Mouse (Mus musculus) limb, embryonic 11.5 days (tissue): ENCODE results near the gene Mcam. TPM values are rescaled to one million over a fixed set of nuclear protein-coding genes. Genes with fewer than 3 reads are reported as not detected.
A peak's percentile ranks its signal among the peaks of the same experiment; 100 is the strongest.

ENCODE experiments used
- ATAC-seq: fragments of 200-750 bp; cut with Nextera tagmentation; 2 replicates; pipeline ENCODE4 v1.8.0; 2017; ENCODE audit warnings: low read depth; ENCODE audit not compliant: insufficient number of reproducible peaks, low FRiP score, low TSS enrichment
- DNase-seq: peaks from one replicate; pipeline ENCODE4 v3.0.0-alpha.2; 2015; ENCODE audit warnings: low spot score
- H3K27ac ChIP-seq: fragments of 300-500 bp; sonication (generic); replicated peaks from 2 replicates; pipeline ENCODE4 v1.5.1; 2014; ENCODE audit warnings: low read depth, mild to moderate bottlenecking, low read length
- H3K27me3 ChIP-seq: fragments of 300-500 bp; sonication (generic); 2 replicates; pipeline ENCODE4 v1.6.1; 2014; ENCODE audit warnings: mild to moderate bottlenecking, low read length, mixed read lengths; ENCODE audit not compliant: control insufficient read depth, insufficient read depth
- H3K36me3 ChIP-seq: fragments of 300-500 bp; sonication (generic); 2 replicates; pipeline ENCODE4 v1.6.1; 2014; ENCODE audit warnings: mild to moderate bottlenecking, low read length, moderate library complexity, mixed read lengths; ENCODE audit not compliant: control insufficient read depth, insufficient read depth
- H3K4me1 ChIP-seq: fragments of 300-500 bp; sonication (generic); 2 replicates; pipeline ENCODE4 v1.6.1; 2014; ENCODE audit warnings: low read length, mixed read lengths; ENCODE audit not compliant: control insufficient read depth, insufficient read depth
- H3K4me2 ChIP-seq: fragments of 300-500 bp; sonication (generic); 2 replicates; pipeline ENCODE4 v1.6.1; 2014; ENCODE audit warnings: low read depth, mild to moderate bottlenecking, moderate library complexity; ENCODE audit not compliant: severe bottlenecking
- H3K4me3 ChIP-seq: fragments of 300-500 bp; sonication (generic); 2 replicates; pipeline ENCODE4 v1.5.1; 2014; ENCODE audit warnings: low read depth, low read length
- H3K9ac ChIP-seq: fragments of 300-500 bp; sonication (generic); 2 replicates; pipeline ENCODE4 v1.6.1; 2014; ENCODE audit warnings: mild to moderate bottlenecking, low read length
- H3K9me3 ChIP-seq: fragments of 300-500 bp; sonication (generic); 2 replicates; pipeline ENCODE4 v1.6.1; 2016; ENCODE audit warnings: low read length; ENCODE audit not compliant: control insufficient read depth
- WGBS: fragments of 180-500 bp; shearing (Covaris S2); extraction: QIAGEN DNeasy Blood & Tissue Kit; methylation state at CpG from one replicate; pipeline ENCODE4 v1.1.7; 2014; 5-methylcytosine and 5-hydroxymethylcytosine counted together
- polyA plus RNA-seq: library from polyadenylated mRNA; unstranded; fragments of >200 nt; fragmentation: Nextera tagmentation; extraction: Ambion mirVana; gene quantifications from 2 replicates; pipeline ENCODE4 v1.2.1, GENCODE M21; 2014

Gene Mcam
- polyA plus RNA-seq, 1 experiment from 2014 or later: 12.7 TPM

GRCm38 (mm10) chr9:44093612-44094503 is 40.4 kb upstream of the Mcam start:
- 38% methylated on average over 24 of the region's 24 CpGs for WGBS
- Histone ChIP-seq H3K4me3 (no peak overlapping the region), H3K9ac (no peak overlapping the region), H3K9me3 (no peaks in the 10 kb centered on the region), H3K36me3 (peaks cover 2% of the 10 kb centered on the region; the same call in 1 of the 2 replicates), H3K27ac (no peak overlapping the region), H3K4me1 (no peaks in the 10 kb centered on the region), H3K4me2 (no peak overlapping the region), H3K27me3 (peaks cover 2% of the 10 kb centered on the region; the same call in 1 of the 2 replicates)
- DNase-seq (peak; percentile 86), ATAC-seq (no peak)

GRCm38 (mm10) chr9:44094737-44095136 is 39.5 kb upstream of the Mcam start:
- H3K4me2 ChIP-seq: no peak overlapping the region
- no peaks in the 10 kb centered on the region for H3K27me3 ChIP-seq
- H3K9ac ChIP-seq: no peak overlapping the region
- H3K27ac ChIP-seq: no peak overlapping the region
- H3K36me3 ChIP-seq: peaks cover 2% of the 10 kb centered on the region; the same call in 1 of the 2 replicates
- H3K9me3 ChIP-seq: no peaks in the 10 kb centered on the region
- 78% methylated on average over 3 of the region's 3 CpGs for WGBS
- no peak for ATAC-seq
- no peak overlapping the region for H3K4me3 ChIP-seq
- H3K4me1 ChIP-seq: no peaks in the 10 kb centered on the region
- no peak for DNase-seq

DNA sequence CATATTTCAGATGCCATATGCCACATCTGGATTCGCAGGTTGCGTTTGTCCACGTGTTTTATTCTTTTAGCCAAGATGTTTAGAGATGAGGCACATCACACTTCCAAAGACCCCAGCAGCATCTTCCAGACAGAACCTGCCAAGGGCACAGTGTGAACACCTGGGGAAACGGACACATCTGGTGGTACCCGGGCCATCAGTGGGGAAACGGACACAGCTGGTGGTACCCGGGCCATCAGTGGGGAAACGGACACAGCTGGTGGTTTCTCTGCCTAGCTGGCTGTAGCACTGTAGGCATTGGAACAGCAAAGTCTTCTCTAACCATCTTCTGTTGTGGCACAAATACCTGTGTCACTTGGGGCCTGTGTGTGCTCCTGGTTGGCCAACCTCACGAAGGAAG is 38.5 kb upstream of the Mcam start:
- H3K9me3 ChIP-seq: no peaks in the 10 kb centered on the region
- H3K9ac ChIP-seq: no peak overlapping the region
- WGBS: 88% methylated on average over 9 of the region's 9 CpGs
- H3K27me3 ChIP-seq: no peaks in the 10 kb centered on the region
- H3K36me3 ChIP-seq: peaks cover 4% of the 10 kb centered on the region; the same call in 1 of the 2 replicates
- ATAC-seq (no peak), DNase-seq (no peak)
- no peak overlapping the region for H3K4me3 ChIP-seq
- H3K4me1 ChIP-seq: no peaks in the 10 kb centered on the region
- H3K27ac ChIP-seq: no peak overlapping the region
- H3K4me2 ChIP-seq: no peak overlapping the region

GRCm38 (mm10) chr9:44096536-44096935 is 37.7 kb upstream of the Mcam start:
- Histone ChIP-seq H3K9me3 (no peaks in the 10 kb centered on the region), H3K27me3 (no peaks in the 10 kb centered on the region), H3K27ac (no peak overlapping the region), H3K4me1 (peaks cover 2% of the 10 kb centered on the region; the same call in 1 of the 2 replicates), H3K4me3 (no peak overlapping the region), H3K36me3 (peaks cover 4% of the 10 kb centered on the region; the same call in 1 of the 2 replicates), H3K9ac (no peak overlapping the region), H3K4me2 (no peak overlapping the region)
- 33% methylated on average over 9 of the region's 9 CpGs for WGBS
- DNase-seq (no peak), ATAC-seq (no peak)

DNA sequence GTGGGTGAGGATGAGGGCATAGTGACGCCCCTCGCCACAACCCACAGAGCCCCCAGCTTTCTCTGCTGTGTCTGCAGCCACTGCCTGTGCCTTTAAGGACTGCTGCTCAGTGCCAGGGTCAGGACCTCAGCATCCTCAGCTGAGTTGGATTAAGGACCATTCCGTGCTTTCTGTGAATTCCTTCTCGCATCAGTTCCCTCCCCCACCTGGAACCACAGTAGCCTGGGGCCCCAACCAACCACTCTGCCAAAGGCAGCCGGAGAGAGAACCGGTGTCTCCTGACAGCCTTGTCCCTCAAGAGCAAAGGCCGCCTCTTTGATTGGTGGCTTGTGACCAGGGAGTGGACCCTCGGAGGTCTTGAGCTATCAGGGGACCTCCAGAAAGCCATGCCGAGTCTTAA is 32.8 kb upstream of the Mcam start, which contains the start of gene Mfrp:
Mfrp (plus strand) TSS at position 240 of the 400 bp plus-strand sequence.
- no peak within 1 kb of the TSS; the same call in 1 of the 2 replicates for H3K9ac ChIP-seq
- ATAC-seq: no peak
- no peaks in the 10 kb centered on the region for H3K9me3 ChIP-seq
- no peak within 1 kb of the TSS for H3K4me3 ChIP-seq
- DNase-seq: no peak
- no peaks in the 10 kb centered on the region for H3K27me3 ChIP-seq
- 58% methylated on average over 9 of the region's 9 CpGs for WGBS
- no peak within 1 kb of the TSS for H3K4me2 ChIP-seq
- peaks cover 4% of the 10 kb centered on the region; the same call in 1 of the 2 replicates for H3K36me3 ChIP-seq
- no peak within 1 kb of the TSS for H3K27ac ChIP-seq
- H3K4me1 ChIP-seq: peaks cover 7% of the 10 kb centered on the region

DNA sequence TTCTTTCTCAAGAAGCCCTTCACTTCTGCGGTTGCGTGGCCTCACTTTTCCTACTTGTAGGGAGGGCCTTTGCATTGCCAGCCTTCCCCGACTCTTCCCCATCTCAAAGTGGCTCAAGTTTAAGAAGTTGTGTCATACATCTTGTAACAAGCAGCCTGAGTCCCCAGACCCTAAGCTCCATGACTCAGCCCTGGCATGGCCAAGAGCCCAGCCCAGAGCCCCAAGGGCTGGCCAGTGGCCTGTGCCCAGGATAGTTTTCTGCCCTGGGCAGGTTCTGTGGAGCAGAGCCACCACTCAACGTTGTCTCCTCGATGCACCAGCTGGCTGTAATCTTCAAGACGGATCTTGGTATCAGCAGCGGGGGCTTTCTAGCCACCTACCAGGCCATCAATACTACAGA is 29.4 kb upstream of the Mcam start:
- H3K9me3 ChIP-seq: no peaks in the 10 kb centered on the region
- H3K27ac ChIP-seq: no peak overlapping the region
- H3K4me2 ChIP-seq: no peak overlapping the region
- peaks cover 11% of the 10 kb centered on the region; the same call in 1 of the 2 replicates for H3K36me3 ChIP-seq
- ATAC-seq: no peak
- no peak overlapping the region for H3K4me3 ChIP-seq
- no peak overlapping the region for H3K9ac ChIP-seq
- 96% methylated on average over 7 of the region's 7 CpGs for WGBS
- DNase-seq: no peak
- H3K4me1 ChIP-seq: peaks cover 32% of the 10 kb centered on the region
- H3K27me3 ChIP-seq: no peaks in the 10 kb centered on the region

DNA sequence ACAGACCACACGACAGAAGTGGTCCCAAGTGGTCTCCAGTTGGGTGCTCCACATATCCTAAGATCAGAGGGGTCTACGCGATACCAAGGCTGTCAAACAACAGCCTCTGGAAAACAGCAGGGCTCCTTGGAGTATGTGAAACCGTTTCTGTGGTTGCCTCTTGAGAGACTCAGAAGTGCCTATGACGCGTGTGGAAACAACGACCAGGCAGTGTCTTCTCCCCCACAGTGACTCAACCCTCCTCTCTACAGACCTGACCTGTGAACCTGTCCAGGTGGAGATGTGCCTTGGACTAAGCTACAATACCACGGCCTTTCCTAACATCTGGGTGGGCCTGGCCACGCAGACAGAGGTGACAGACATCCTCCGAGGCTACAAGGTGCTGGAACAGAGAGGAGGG is 28.5 kb upstream of the Mcam start:
- Histone ChIP-seq H3K36me3 (peaks cover 10% of the 10 kb centered on the region; the same call in 1 of the 2 replicates), H3K9me3 (no peaks in the 10 kb centered on the region), H3K27me3 (no peaks in the 10 kb centered on the region), H3K4me2 (no peak overlapping the region), H3K4me1 (peaks cover 40% of the 10 kb centered on the region), H3K9ac (no peak overlapping the region), H3K4me3 (no peak overlapping the region), H3K27ac (no peak overlapping the region)
- no peak for ATAC-seq
- 88% methylated on average over 10 of the region's 10 CpGs for WGBS
- DNase-seq: no peak

GRCm38 (mm10) chr9:44106182-44106581 is 28.1 kb upstream of the Mcam start:
- no peak for ATAC-seq
- WGBS: 87% methylated on average over 7 of the region's 7 CpGs
- Histone ChIP-seq H3K9me3 (no peaks in the 10 kb centered on the region), H3K4me2 (no peak overlapping the region), H3K27ac (no peak overlapping the region), H3K9ac (no peak overlapping the region), H3K36me3 (peaks cover 10% of the 10 kb centered on the region; the same call in 1 of the 2 replicates), H3K27me3 (no peaks in the 10 kb centered on the region), H3K4me3 (no peak overlapping the region), H3K4me1 (peaks cover 40% of the 10 kb centered on the region)
- no peak for DNase-seq
